Mouse (Mus musculus) forebrain, embryonic 12.5 days (tissue): Measurements from ENCODE around the gene Kcnk5. TPM values are rescaled to one million over a fixed set of nuclear protein-coding genes. Genes with fewer than 3 reads are reported as not detected.

Experiments
- ATAC-seq: fragments of 200-750 bp; cut with Nextera tagmentation; 2 replicates; pipeline ENCODE4 v1.8.0; 2017; ENCODE audit warnings: moderate TSS enrichment; ENCODE audit not compliant: low FRiP score
- H3K27ac ChIP-seq: fragments of 300-500 bp; sonication (generic); 2 replicates; pipeline ENCODE4 v1.5.1; 2016; ENCODE audit warnings: mild to moderate bottlenecking
- H3K27me3 ChIP-seq: fragments of 300-500 bp; sonication (generic); 2 replicates; pipeline ENCODE4 v1.6.1; 2016; ENCODE audit warnings: mild to moderate bottlenecking
- H3K36me3 ChIP-seq: fragments of 300-500 bp; sonication (generic); replicated peaks from 2 replicates; pipeline ENCODE4 v1.6.1; 2016; ENCODE audit warnings: mild to moderate bottlenecking
- H3K4me1 ChIP-seq: fragments of 300-500 bp; sonication (generic); 2 replicates; pipeline ENCODE4 v1.6.1; 2016
- H3K4me2 ChIP-seq: fragments of 300-500 bp; sonication (generic); 2 replicates; pipeline ENCODE4 v1.6.1; 2016; ENCODE audit warnings: mild to moderate bottlenecking, moderate library complexity
- H3K4me3 ChIP-seq: fragments of 300-500 bp; sonication (generic); replicated peaks from 2 replicates; pipeline ENCODE4 v1.5.1; 2016; ENCODE audit warnings: mild to moderate bottlenecking
- H3K9ac ChIP-seq: fragments of 300-500 bp; sonication (generic); 2 replicates; pipeline ENCODE4 v1.6.1; 2016; ENCODE audit warnings: mild to moderate bottlenecking
- H3K9me3 ChIP-seq: fragments of 300-500 bp; sonication (generic); 2 replicates; pipeline ENCODE4 v1.6.1; 2016
- WGBS: fragments of 180-500 bp; shearing (Covaris S2); methylation state at CpG from one replicate; pipeline ENCODE4 v1.1.7; 2016; 5-methylcytosine and 5-hydroxymethylcytosine counted together
- polyA plus RNA-seq: library from polyadenylated mRNA; unstranded; fragments of >200 nt; fragmentation: Nextera tagmentation; extraction: Ambion mirVana; gene quantifications from 2 replicates; pipeline ENCODE4 v1.2.1, GENCODE M21; 2016

The Kcnk5 gene
- polyA plus RNA-seq, 1 experiment from 2014 or later: 13.8 TPM

GRCm38 (mm10) chr14:20191136-20191735, 9.6 kb upstream of the Kcnk5 start:
- Histone ChIP-seq H3K4me2 (no peak overlapping the region), H3K27ac (no peak overlapping the region), H3K4me1 (no peaks in the 10 kb centered on the region), H3K4me3 (no peak overlapping the region), H3K27me3 (no peaks in the 10 kb centered on the region), H3K9me3 (no peaks in the 10 kb centered on the region), H3K9ac (no peak overlapping the region), H3K36me3 (no peaks in the 10 kb centered on the region)
- 84% methylated on average over 5 of the region's 5 CpGs for WGBS
- ATAC-seq: no peak

GRCm38 (mm10) chr14:20189751-20190150, 8.1 kb upstream of the Kcnk5 start:
- Histone ChIP-seq H3K4me3 (no peak overlapping the region), H3K4me2 (no peak overlapping the region), H3K9ac (no peak overlapping the region), H3K4me1 (no peaks in the 10 kb centered on the region), H3K36me3 (no peaks in the 10 kb centered on the region), H3K27me3 (no peaks in the 10 kb centered on the region), H3K27ac (no peak overlapping the region), H3K9me3 (no peaks in the 10 kb centered on the region)
- ATAC-seq: no peak
- 85% methylated on average over 2 of the region's 2 CpGs for WGBS

GRCm38 (mm10) chr14:20185426-20185825, 3.8 kb upstream of the Kcnk5 start:
- H3K9me3 ChIP-seq: no peaks in the 10 kb centered on the region
- WGBS: 76% methylated on average over 9 of the region's 9 CpGs
- H3K4me3 ChIP-seq: no peak overlapping the region
- no peaks in the 10 kb centered on the region for H3K27me3 ChIP-seq
- H3K36me3 ChIP-seq: no peaks in the 10 kb centered on the region
- H3K4me1 ChIP-seq: peaks cover 32% of the 10 kb centered on the region
- no peak for ATAC-seq
- no peak overlapping the region for H3K27ac ChIP-seq
- no peak overlapping the region for H3K4me2 ChIP-seq
- H3K9ac ChIP-seq: no peak overlapping the region

- ATAC-seq: no peak
- Histone ChIP-seq H3K36me3 (no peaks in the 10 kb centered on the region), H3K4me2 (no peak overlapping the region), H3K9ac (peak overlapping the region; percentile 18; the same call in 1 of the 2 replicates), H3K27ac (peak overlapping the region; percentile 75), H3K27me3 (no peaks in the 10 kb centered on the region), H3K4me1 (peaks cover 50% of the 10 kb centered on the region), H3K4me3 (no peak overlapping the region), H3K9me3 (no peaks in the 10 kb centered on the region)
- 29% methylated on average over 5 of the region's 5 CpGs for WGBS
Observed at GRCm38 (mm10) chr14:20183701-20184100, 2.1 kb upstream of the Kcnk5 start.

GRCm38 (mm10) chr14:20182596-20182995, 987 bp upstream of the Kcnk5 start:
- no peaks in the 10 kb centered on the region for H3K9me3 ChIP-seq
- WGBS: 85% methylated on average over 7 of the region's 7 CpGs
- ATAC-seq: no peak
- no peak overlapping the region for H3K4me2 ChIP-seq
- H3K36me3 ChIP-seq: no peaks in the 10 kb centered on the region
- H3K4me3 ChIP-seq: no peak overlapping the region
- H3K9ac ChIP-seq: no peak overlapping the region
- H3K4me1 ChIP-seq: peaks cover 60% of the 10 kb centered on the region
- no peaks in the 10 kb centered on the region for H3K27me3 ChIP-seq
- H3K27ac ChIP-seq: no peak overlapping the region

- no peaks in the 10 kb centered on the region for H3K27me3 ChIP-seq
- peak; percentile 1; the same call in 1 of the 2 replicates for ATAC-seq
- H3K36me3 ChIP-seq: no peaks in the 10 kb centered on the region
- peak overlapping the region; percentile 61 for H3K4me3 ChIP-seq
- peak overlapping the region; percentile 92 for H3K4me2 ChIP-seq
- H3K4me1 ChIP-seq: peaks cover 63% of the 10 kb centered on the region
- H3K9me3 ChIP-seq: no peaks in the 10 kb centered on the region
- H3K27ac ChIP-seq: no peak overlapping the region
- peak overlapping the region; percentile 70 for H3K9ac ChIP-seq
- under 1% methylated on average over 23 of the region's 24 CpGs for WGBS
Observed at GRCm38 (mm10) chr14:20180751-20181162, 852 bp downstream of the Kcnk5 start.

GRCm38 (mm10) chr14:20180304-20180703, 1.3 kb downstream of the Kcnk5 start:
- peak overlapping the region; percentile 92 for H3K4me2 ChIP-seq
- no peaks in the 10 kb centered on the region for H3K9me3 ChIP-seq
- no peak for ATAC-seq
- no peaks in the 10 kb centered on the region for H3K36me3 ChIP-seq
- peak overlapping the region; percentile 70 for H3K9ac ChIP-seq
- peak overlapping the region; percentile 61 for H3K4me3 ChIP-seq
- no peak overlapping the region for H3K27ac ChIP-seq
- peaks cover 63% of the 10 kb centered on the region for H3K4me1 ChIP-seq
- WGBS: 6% methylated on average over 6 of the region's 6 CpGs
- no peaks in the 10 kb centered on the region for H3K27me3 ChIP-seq

GRCm38 (mm10) chr14:20179731-20180280, 1.8 kb downstream of the Kcnk5 start:
- peaks cover 63% of the 10 kb centered on the region for H3K4me1 ChIP-seq
- no peak overlapping the region for H3K27ac ChIP-seq
- H3K4me3 ChIP-seq: peak overlapping the region; percentile 61
- no peaks in the 10 kb centered on the region for H3K27me3 ChIP-seq
- no peaks in the 10 kb centered on the region for H3K36me3 ChIP-seq
- H3K9me3 ChIP-seq: no peaks in the 10 kb centered on the region
- H3K4me2 ChIP-seq: peak overlapping the region; percentile 92
- H3K9ac ChIP-seq: peak overlapping the region; percentile 70
- 61% methylated on average over 5 of the region's 5 CpGs for WGBS
- no peak for ATAC-seq

GRCm38 (mm10) chr14:20179080-20179479, 2.5 kb downstream of the Kcnk5 start:
- H3K4me3 ChIP-seq: peak overlapping the region; percentile 61
- no peak overlapping the region for H3K27ac ChIP-seq
- no peaks in the 10 kb centered on the region for H3K36me3 ChIP-seq
- 15% methylated on average over 3 of the region's 3 CpGs for WGBS
- no peaks in the 10 kb centered on the region for H3K9me3 ChIP-seq
- no peak for ATAC-seq
- peak overlapping the region; percentile 92 for H3K4me2 ChIP-seq
- peak overlapping the region; percentile 36 for H3K9ac ChIP-seq
- peaks cover 59% of the 10 kb centered on the region for H3K4me1 ChIP-seq
- H3K27me3 ChIP-seq: no peaks in the 10 kb centered on the region

- Histone ChIP-seq H3K4me2 (peak overlapping the region; percentile 92), H3K9me3 (no peaks in the 10 kb centered on the region), H3K27ac (no peak overlapping the region), H3K27me3 (no peaks in the 10 kb centered on the region), H3K36me3 (no peaks in the 10 kb centered on the region), H3K4me3 (peak overlapping the region; percentile 61), H3K4me1 (peaks cover 54% of the 10 kb centered on the region), H3K9ac (0 out of 2 replicates have a peak overlapping the region, but pooled peaks have one; percentile 9)
- no peak for ATAC-seq
- 7% methylated on average over 4 of the region's 4 CpGs for WGBS
Observed at GRCm38 (mm10) chr14:20178593-20178992, 3.0 kb downstream of the Kcnk5 start.

GRCm38 (mm10) chr14:20177494-20178123, 4.0 kb downstream of the Kcnk5 start:
- WGBS: 69% methylated on average over 9 of the region's 9 CpGs
- Histone ChIP-seq H3K9ac (no peak overlapping the region), H3K27me3 (no peaks in the 10 kb centered on the region), H3K27ac (no peak overlapping the region), H3K9me3 (no peaks in the 10 kb centered on the region), H3K4me3 (no peak overlapping the region), H3K36me3 (no peaks in the 10 kb centered on the region), H3K4me1 (peaks cover 46% of the 10 kb centered on the region), H3K4me2 (peak overlapping the region; percentile 92)
- ATAC-seq: no peak

GRCm38 (mm10) chr14:20175705-20176104, 5.9 kb downstream of the Kcnk5 start:
- 82% methylated on average over 4 of the region's 4 CpGs for WGBS
- no peaks in the 10 kb centered on the region; the same call in 1 of the 2 replicates for H3K36me3 ChIP-seq
- no peaks in the 10 kb centered on the region for H3K27me3 ChIP-seq
- ATAC-seq: no peak
- H3K4me1 ChIP-seq: peaks cover 42% of the 10 kb centered on the region
- no peaks in the 10 kb centered on the region for H3K9me3 ChIP-seq
- H3K4me3 ChIP-seq: no peak overlapping the region
- H3K9ac ChIP-seq: no peak overlapping the region
- no peak overlapping the region for H3K27ac ChIP-seq
- H3K4me2 ChIP-seq: no peak overlapping the region
